Mouse (Mus musculus): ENCODE results near the gene Cenpa.

GRCm38 (mm10) chr5:30712002-30712390, 45.4 kb downstream of the Cenpa start:
- TF ChIP-seq POLR2A (IDR thresholded peaks at IDR 0.05; ENCODE audit: borderline replicate concordance, insufficient read depth, low read length), result no peak
- no peak for TF ChIP-seq CTCF (IDR thresholded peaks at IDR 0.05; ENCODE audit: borderline replicate concordance, insufficient read depth, low read depth, low read length)
